Mouse (Mus musculus) ovary, postnatal 14 days (tissue): ENCODE measurements at regions not wholly inside any gene's neighbourhood (a gene's known extent, or its start where the extent isn't known, plus 50 kb on each side); places are given as distances from the start of the nearest gene placed in this dataset.
A peak's percentile ranks its signal among the peaks of the same experiment; 100 is the strongest.

Source experiments
- DNase-seq: peaks from one replicate; pipeline ENCODE4 v3.0.0; 2022; ENCODE audit warnings: low spot score

DNA sequence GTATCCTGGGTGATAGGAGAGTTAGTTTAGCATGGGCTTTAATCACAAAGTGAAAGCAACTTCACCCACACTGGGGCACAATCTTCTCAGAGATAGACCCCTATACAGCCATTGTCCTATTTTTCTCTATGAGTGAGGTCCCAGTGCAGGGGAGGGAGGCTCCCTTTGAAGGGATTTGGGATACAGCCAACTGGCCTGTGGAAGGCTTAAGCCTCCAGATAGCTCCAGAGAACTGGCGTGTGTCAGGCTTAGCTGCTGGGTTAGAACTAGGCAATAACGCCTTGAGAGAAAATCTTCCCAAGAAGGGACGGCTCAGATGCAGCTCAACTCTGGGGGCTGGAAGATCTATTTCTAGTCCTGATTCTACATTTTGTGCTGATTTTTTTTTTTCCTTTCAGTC is 397.4 kb upstream of the Zdhhc25 start:
- no peak for DNase-seq

DNA sequence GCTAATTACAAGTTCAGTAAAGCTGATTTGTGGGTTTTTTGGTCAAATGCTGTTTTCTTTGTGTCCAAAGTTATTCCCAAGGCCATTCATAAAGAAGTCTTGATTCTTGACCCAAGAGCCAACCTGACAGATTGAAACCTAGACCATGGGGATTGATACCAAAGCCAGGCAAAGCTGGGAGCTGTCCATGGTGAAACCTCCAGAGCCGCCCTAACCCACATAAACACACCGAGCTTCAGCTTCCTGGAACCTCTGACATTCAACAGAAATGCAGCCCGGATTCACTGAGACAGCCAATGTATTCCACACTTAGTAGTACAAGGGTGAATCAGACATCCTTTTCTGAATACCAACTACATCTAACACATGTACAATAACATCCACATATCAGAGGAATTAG is 386.7 kb upstream of the Zdhhc25 start:
- no peak for DNase-seq

DNA sequence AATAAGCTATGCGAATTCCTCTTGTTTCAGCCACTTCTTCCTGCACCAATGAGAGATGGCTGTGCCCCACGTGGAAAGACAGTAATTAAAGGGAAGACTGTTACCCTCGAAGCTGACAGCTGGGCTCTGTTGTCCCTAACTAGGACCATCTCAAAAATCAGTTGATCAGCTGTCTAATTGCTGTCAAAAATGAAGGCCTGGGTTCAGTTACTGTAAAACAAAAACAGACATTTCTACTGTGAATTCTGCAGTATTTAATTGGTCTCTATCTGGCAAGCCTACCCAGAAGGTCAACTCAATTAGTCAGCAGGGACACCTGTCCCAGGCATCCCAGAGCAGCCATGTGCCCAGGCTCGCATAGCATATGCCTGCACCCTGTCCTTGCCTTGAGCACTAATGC is 385.8 kb upstream of the Zdhhc25 start:
- DNase-seq: no peak

DNA sequence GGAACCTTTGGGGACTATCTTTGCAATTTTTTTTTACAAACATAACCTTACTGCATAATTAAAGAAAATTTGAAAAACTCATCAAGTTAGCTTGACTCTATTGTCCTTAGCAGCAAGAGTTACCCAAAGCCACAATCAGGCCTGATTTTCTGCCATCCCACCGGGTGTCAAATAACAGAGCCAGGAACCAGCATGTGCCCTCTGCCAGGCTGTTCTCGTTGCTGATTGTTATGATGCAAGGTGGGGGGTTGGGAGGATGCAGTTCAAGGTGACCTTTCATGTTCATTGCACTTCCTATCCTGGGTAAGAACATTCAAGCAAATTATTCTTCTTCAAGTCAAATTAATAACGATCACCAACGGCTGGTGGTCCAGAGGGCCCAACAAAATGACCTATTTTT is 370.6 kb upstream of the Zdhhc25 start:
- DNase-seq: no peak

DNA sequence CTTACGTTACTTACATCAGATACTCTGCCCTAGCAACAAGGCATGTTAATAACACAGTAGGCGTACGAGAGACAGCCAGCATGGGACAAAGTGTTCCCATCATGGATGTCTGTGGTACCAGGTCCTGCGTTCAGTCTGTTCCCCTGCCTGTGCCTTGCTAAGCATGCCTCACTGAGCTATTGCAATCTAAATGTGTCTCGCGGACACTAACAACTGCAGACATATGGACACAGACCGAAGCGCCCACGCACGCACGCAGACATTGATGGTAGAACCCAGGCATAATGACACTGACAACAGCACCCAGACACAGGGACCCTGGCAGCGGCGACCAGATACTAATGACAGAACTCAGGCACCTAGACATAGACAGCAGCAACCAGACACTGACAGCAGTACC is 355.5 kb upstream of the Zdhhc25 start:
- no peak for DNase-seq

DNA sequence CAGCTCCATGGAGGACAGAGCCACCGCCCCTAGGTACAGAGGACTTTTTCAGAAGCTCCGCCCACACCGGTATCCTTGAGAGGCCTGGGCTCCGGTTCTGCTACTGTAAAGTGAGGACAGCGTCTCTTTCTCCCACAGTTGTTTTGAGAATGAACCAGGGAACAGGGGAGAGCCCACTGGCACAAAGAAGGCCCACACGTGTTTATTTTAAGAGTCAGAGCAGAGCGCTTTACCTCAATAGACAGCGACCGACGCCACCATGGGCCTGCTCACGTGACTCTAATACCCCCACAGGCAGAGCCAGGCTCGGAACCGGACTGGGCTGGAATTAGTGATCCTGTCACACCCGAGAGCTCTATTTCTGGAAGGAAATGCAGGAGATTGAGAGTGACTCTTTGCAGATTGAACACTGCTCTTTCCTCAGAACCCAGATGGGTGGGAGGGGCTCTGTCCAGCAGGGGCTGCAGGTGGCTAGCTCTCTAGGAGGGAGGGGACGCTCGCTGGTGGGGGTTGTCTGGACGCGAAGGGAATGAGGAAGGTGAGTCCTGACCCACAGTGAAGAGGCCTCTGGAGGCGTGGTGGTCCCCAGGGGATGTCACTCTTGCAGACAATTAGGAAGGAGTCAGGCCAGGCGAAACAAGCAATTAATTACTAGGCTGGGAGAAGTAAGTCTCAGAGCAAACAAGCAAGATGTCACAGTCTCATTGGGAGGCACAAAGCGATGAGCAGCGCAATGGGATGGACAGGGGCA is 354.4 kb upstream of the Zdhhc25 start:
- no peak for DNase-seq

DNA sequence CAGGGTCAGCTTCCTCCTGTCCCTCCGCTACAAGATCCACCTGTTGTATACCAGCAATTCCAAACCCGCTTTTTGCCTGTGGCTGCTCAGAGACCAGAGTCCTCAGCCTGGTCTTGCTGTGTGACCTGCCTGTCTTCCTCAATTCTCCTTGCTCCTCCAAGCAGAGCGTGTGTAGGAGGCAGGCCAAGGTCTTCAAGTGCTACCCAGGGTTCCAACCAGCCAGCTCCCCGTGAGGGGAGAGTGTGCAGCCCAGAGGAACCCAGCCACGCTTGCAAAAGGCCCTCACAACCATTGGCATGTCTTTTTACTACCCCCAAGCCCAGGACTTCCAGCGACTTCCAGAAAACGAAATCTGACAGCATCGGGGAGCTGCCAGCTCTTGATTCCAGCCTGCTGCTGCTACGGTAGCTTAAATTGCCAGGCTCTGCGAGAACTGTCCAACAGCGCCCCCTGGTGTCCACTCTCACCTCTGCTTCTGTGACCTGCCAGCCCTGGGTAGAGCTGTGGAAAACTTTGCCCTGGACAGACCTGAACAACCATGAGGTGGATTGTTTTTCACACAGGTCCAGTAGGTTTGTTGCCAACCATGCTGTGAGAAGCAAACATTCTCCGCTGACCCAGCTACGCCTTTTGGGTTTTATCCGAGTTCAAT is 352.0 kb upstream of the Zdhhc25 start:
- peak; percentile 91 for DNase-seq

DNA sequence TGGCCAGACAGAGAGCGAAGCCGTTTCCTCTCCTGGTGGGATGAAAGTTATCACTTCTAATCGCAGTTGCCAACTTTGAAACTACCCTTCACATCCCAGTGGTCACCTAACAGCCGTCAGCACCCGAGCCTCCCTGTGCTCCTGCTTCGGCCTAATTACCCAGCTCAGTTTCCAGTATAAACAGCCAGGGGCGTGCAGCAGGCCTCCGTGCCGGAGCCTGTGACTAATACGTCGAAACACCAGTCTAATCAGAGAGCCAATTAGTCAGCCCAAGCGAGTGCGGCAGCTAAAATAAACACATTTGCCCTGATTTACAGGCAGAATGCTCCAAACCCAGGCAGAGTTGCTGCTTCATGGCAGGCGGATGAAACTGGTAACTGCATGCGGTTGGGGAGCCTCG is 312.1 kb upstream of the Zdhhc25 start:
- no peak for DNase-seq

DNA sequence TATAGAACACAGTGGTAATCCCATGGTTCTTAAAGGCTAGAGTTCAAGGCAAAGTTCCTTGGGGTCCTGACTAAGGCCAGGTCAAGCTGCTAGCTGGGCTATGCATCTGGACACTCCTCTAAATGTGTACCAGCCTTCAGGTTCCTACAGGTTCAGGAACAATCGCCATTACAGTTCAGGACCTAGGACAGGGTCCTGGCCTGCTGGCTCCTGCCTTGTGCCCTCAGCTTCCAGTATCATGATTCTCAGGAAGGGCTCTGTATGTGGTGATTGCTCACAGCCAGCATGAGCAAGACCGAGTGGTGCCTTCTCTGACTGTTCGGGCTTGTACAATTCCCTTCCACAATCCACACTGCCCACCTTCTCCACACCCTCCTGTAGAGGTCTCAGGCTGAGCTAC is 311.4 kb upstream of the Zdhhc25 start:
- no peak for DNase-seq

DNA sequence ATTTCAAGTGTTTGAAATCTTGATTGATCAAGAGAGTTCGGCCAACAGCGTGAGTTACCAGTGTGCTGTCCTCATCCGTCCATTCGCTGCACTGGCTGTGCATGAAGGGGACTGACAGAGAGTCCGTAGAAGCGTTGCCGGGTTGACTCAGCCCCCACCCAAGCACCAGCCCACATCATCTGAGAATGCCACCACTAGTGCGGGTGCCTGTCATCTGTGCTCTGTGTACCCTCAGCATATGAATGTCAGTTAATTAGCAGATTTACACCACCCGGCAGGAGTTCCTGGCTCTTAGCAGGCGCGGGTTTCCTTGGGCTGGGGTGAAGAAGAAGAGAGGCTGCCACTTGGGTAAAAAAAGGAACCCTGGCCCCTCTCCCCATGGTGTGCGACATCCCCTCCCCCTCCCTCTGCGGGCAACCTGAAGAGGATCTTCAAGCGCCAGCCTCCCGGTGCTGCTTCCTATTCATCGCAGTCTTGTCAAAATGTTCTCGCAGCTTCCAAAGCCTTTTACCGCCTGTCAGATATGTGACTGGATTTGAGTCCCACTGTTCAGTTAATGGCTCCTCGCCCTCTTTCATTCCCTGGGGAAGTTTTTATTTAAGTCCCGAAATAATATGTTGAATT is 309.2 kb upstream of the Zdhhc25 start:
- no peak for DNase-seq

DNA sequence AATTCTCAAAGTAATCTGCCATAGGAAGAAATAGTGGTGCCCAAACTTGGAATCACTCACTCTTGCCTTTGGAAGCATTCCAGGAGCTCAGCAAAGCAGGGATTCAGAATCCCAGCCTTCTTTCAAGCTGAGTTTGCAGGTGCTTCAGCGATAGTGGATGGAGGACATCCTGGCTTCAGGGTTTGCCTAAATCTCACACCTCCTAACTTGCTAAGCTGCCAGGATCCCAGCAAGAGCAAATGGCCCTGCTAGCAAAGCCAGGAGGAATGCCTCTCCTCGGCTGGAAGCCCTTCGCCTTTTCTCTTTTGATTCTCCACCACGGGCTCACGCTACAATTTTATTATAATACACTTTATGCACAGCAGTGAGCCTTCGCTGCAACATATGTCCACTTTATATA is 301.0 kb upstream of the Zdhhc25 start:
- no peak for DNase-seq

DNA sequence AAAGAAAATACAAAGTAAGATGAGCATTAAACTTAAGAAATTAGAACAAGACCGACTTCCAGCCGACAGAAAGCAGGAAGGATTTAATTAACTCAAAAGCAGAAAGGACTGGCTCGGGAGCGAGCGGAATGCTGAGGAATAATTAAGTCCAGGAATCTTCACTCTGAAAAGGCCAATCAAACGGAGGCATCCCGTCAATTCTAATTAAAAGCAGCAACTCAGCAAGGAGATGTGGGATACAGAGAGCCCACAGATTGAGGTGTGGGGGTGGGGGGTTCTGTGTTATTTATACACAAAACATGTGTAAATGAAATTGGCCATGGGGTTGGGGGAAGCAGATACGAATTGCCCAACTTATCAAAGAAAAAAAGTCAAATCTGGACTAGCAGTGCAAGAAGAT is 288.9 kb upstream of the Zdhhc25 start:
- no peak for DNase-seq

DNA sequence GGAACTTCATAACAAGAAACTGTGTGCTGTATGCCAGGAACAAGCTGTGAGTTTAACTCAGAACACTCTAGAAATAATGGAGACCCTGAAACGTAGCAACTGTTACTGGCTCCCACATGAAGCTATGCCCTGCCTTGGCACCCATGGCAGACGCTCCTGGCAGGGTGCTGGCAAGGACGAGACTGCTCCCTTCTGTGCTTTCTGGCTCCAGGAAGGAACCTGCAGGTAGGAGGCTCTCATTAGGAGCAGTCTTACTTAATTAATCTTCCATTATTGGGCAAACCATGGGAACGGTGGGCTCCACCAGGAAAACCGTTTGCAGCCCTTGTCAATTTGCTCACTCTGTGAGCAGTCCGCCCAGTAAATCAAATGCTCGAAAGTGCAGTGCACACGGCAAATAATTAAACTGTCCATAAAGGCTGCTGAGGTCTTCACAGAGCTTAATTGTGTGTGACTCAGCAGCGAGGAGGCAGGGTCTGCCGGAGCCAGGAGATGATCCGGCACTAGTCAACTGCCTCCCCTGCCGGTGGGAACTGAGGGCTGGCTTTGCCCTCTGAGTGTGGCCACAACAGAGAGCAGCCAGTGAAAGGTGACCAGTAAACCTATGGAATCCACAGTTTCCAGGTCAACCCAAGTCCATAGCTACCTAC is 285.2 kb upstream of the Zdhhc25 start:
- no peak for DNase-seq

DNA sequence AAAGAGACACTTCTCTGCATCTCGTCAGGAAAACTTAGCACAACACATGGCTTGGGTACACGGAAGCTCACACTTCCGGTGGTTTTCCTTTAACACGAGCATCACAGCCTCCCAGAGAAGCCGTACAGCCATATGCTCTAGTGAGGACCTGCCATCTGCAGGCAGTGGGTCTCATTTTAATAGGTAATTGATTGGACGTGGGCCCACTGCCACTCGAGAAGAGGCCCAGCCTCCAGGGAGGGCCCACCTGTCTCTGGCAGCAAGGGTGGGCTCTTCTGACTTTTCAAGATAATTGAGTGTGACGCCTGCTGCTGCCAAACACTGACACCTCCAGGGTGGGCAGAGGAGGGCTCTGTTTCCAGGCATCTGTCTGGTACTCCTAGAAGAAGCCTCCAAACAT is 282.1 kb upstream of the Zdhhc25 start:
- DNase-seq: no peak

DNA sequence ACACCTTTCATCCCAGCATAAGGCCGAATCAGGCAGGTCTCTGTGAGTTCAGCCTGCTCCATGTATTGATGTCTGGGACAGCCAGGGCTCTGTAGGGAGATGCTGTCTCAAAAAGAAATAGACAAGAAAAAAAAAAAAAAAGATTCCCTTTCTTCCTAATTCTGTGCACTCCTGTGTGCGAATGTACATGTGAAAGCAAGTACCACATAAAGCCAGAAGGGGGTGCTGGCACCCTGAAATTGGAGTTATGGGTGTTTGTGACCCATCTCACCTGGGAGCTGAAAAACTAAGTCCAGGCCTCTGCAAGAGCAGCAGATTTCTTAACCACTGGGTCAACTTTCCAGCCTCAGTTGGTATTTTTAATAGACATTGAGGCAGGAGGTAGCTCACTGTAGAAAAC is 280.6 kb upstream of the Zdhhc25 start:
- no peak for DNase-seq

DNA sequence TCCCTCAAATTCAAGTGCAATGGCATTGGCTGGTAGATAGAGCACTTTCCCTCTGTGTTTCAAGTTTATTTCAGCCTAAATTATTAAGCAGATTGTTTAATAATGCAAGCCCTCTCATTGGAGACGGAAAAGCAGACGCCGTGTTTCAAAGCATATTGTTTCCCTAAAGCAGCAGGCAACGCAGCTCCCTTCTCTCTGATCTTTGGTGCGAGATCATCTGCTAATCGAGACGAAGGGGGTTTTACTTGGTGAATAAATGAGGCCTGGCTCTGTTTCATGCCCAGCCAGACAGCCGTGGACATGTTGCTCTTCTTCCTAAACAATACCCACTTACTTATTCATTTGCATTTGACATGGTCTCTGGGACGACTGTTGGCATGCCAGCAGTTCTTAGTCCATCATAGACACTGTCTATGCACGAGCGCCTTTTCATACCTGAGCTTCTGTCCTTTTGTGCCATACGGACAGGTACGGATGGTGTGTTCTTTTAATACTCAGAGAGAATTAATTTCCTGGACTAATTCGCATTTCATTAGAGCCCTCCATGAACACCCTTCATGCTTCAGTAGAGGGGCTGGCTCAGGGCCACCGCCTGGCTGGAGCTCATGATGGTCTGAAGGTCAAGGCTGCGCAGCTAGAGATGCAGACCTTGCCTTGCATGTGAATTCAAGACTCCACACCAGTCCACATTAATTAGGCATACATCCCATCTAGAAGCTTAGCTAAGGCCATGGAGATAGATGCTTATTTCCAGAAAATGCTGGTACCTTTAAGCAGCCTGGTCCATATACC is 276.3 kb upstream of the Zdhhc25 start:
- DNase-seq: no peak

DNA sequence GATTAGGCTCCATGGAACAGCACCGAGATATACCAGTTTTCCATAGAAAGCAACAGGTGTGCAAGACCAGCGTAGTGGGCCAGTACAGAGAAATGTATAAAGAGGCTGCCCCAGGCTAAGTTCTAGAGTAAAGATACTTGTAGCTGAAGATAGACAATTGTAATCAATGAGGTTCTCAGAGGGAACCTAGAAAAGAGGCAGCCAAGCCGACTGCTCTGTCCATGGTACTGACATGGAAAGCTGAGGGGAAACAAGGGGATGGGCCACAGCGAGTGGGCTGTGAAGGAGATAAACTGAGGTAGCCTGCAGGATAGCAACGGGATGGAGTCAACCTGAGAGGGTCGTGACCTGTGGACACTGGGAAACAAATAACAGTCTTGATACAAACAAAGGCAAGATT is 275.0 kb upstream of the Zdhhc25 start:
- peak; percentile 1 for DNase-seq

DNA sequence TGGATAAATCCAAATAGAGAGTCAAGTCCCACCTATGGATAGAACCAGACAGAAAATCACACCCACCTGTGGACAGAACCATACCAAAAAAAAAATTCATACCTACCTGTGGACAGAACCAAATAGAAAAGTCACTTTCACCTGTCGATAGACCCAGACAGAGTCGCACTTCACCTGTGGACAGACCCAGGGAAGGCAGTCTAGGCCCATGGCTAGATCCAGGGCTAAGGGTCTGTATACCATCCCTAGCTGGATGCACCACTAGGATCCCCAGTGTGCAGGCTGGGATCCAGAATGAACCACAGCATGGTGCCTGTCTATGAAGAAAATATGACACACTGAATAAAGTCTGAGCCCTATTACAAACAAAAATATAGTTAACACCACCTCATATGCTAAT is 246.9 kb upstream of the Zdhhc25 start:
- no peak for DNase-seq

DNA sequence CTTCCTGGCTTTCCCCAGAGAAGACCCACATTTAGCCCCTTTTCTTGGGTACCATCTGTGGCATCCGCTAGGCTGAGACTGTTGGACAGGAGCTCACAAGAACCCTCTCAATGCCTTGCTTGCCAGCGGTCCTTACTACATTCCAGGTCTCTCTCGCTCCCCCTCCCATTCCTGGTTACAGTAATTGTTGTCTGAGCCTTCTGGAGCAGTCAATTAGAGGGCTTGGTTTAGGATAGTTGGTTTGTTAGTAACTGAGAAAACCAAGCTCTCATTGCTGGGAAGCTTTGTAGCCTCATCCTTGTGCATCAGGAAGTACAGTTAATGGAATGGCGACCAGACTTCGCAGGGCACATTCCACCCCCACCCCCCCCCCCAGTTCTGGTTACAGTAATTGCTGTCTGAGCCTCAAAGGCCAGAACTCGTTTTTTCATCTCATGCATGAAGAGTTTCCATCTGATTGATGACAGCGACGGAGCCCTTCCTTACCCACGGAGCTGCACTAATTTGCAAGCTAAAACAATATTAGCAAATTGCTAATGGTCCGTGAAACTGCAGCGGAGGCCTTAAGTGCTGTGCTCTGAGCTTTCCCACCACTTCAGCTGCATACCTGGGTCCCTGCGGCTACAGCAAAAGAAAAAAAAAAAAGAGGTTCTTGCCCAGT is 239.6 kb upstream of the Zdhhc25 start:
- no peak for DNase-seq

DNA sequence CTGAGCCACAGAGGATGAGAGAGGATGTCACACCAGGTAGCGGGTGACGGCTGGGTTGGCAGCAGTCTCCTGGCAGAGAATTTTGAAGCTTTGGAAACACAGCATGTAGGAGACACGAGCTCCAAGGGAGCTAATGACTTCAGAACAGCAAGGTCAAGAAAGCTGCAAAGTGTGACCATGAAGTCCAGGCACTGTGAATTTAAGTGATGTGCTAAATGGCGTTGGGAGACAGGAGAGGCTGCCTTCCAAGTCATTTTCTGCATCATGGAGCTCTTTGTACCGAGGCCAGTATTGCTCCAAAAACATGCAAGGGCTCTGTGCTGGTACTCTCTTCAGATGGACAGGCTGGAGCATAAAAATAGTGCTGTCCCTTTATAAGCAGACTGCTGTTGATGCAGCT is 238.8 kb upstream of the Zdhhc25 start:
- no peak for DNase-seq

DNA sequence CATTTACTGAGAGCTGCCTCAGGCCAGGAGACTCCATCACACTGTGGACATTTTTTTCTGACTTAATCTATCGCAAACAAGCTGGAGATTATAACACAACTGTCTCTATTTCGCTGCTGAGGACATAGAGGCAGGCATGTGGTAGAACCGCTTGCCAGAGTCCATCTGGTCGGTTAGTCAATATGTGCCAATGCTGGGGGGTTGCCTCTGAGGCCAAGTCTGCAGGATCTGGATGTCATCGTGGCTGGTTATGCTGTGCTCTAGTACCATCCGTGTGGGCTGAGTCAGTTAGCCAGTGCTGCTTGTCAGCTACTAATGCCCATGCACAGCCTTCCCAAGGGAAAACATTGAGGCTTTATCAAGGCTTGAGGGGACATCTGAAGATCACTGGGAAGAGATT is 237.1 kb upstream of the Zdhhc25 start:
- no peak for DNase-seq

DNA sequence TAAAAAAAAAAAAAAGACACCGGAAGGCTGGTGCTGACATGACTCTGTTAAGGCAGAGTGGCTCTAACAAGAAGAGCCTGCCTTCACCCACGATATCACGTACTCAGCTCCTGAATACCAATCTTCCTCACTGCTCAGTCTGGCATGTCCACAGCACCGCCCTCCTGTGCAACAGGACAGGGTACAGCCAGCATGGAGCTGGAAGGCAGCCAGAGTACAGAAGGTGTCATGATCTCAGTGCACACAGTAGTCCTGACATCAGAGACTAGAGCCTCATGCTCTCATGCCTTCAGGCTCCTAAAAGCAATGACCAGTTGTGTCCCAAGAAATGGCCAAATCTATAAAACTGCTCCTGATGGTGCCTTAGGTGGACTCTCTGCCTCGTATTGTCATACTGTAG is 229.7 kb upstream of the Zdhhc25 start:
- no peak for DNase-seq
